Mouse (Mus musculus) frontal cortex, postnatal 25 days (tissue): Measurements from ENCODE around the gene Gm2004.
"Not testable (repeated sequence)": the region's sequence is repeated elsewhere in the genome, so short reads cannot be mapped to it uniquely, and the experiment has no call there.

Source experiments
- DNase-seq, 2 experiments: peaks; one replicate each; pipeline ENCODE4 v3.0.0; 2022; ENCODE audit warnings: low spot score in 2 of 2

The Gm2004 gene

DNA sequence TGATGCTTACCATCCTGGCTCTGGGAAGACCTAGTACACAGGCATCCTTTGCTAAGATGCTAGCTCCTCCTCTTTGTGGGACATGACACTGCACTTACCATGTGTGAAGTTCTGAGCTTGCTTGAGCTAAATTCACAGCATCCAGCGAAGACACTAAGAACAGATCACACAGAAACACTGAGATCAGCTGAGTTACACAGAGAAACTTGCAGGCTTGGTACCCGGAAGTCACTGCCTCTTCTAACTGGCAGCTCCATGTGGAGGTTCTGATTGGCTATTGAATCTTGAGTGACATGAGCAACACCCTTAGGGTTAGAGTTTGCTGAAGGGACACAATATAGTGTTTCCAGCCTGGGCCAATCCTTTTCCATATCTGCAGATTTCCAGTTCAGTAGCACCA, at the start of gene Gm2004:
TSS of gene Gm2004 (minus strand) at position 101 of the 400 bp plus-strand sequence.
- not testable (repeated sequence) for DNase-seq
